Comparison of ENCODE assay signal across 11 mouse cellular contexts in genomic region chr9:63753359-63753758, GRCm38 (mm10). TPM values are rescaled to one million over a fixed set of nuclear protein-coding genes. Genes with fewer than 3 reads are reported as not detected.
DNase-seq lines count a peak whose midpoint lies in the region; ATAC-seq and TF ChIP-seq lines count a peak whose summit lies in the region.
"Had no signal": no experiment of that assay in that cellular context is flagged by ENCODE, and none has a peak within 500 bp of the region (broad histone marks: within the 10 kb centered on the region; RNA-seq: fewer than 3 reads in every experiment).

No protein-coding gene starts in this region.

- H3K9me3 ChIP-seq in forebrain, embryonic 12.5 days = no peaks in the 10 kb centered on the region
- no peaks in the 10 kb centered on the region for H3K9me3 ChIP-seq in forebrain, embryonic 16.5 days (ENCODE audit: control insufficient read depth, low read length)
- H3K9me3 ChIP-seq in hindbrain, embryonic 14.5 days (ENCODE audit: control insufficient read depth, low read length) = no peaks in the 10 kb centered on the region
- H3K9me3 ChIP-seq in hindbrain, postnatal 0 days (ENCODE audit: low read length) = no peaks in the 10 kb centered on the region
- H3K9me3 ChIP-seq in midbrain, embryonic 12.5 days = no peaks in the 10 kb centered on the region
- no peaks in the 10 kb centered on the region for H3K9me3 ChIP-seq in midbrain, postnatal 0 days (ENCODE audit: low read length)
- H3K9me3 ChIP-seq in stomach, embryonic 14.5 days (ENCODE audit: control insufficient read depth, low read depth, low read length) = no peaks in the 10 kb centered on the region

- H3K36me3 ChIP-seq in forebrain, embryonic 12.5 days (replicated peaks) = no peaks in the 10 kb centered on the region
- no peaks in the 10 kb centered on the region for H3K36me3 ChIP-seq in forebrain, embryonic 16.5 days (ENCODE audit: control insufficient read depth, insufficient read depth)
- no peaks in the 10 kb centered on the region for H3K36me3 ChIP-seq in hindbrain, embryonic 14.5 days (replicated peaks; ENCODE audit: control insufficient read depth, insufficient read depth)
- H3K36me3 ChIP-seq in hindbrain, postnatal 0 days (ENCODE audit: insufficient read depth, low read length) = no peaks in the 10 kb centered on the region
- H3K36me3 ChIP-seq in midbrain, embryonic 12.5 days = no peaks in the 10 kb centered on the region
- H3K36me3 ChIP-seq in midbrain, postnatal 0 days (ENCODE audit: insufficient read depth, low read length) = no peaks in the 10 kb centered on the region
- no peaks in the 10 kb centered on the region for H3K36me3 ChIP-seq in stomach, embryonic 14.5 days (ENCODE audit: control insufficient read depth, insufficient read depth, low read length)

- DNase-seq in hindbrain, embryonic 14.5 days (ENCODE audit: low spot score) = no peak
- no peak for DNase-seq in hindbrain, postnatal 0 days (ENCODE audit: low spot score)
- DNase-seq in midbrain, postnatal 0 days (ENCODE audit: low spot score) = no peak
- DNase-seq in thymus, postnatal 25 days = no peak
- DNase-seq: cerebellum, adult 9-10 months; liver; right cerebral cortex, postnatal 4 days had no signal

- peaks cover 84% of the 10 kb centered on the region for H3K4me1 ChIP-seq in forebrain, embryonic 12.5 days
- peaks cover 39% of the 10 kb centered on the region for H3K4me1 ChIP-seq in forebrain, embryonic 16.5 days (replicated peaks; ENCODE audit: control insufficient read depth, insufficient read depth, low read length)
- H3K4me1 ChIP-seq in hindbrain, embryonic 14.5 days (replicated peaks; ENCODE audit: control insufficient read depth, insufficient read depth, low read length) = peaks cover 51% of the 10 kb centered on the region
- H3K4me1 ChIP-seq in hindbrain, postnatal 0 days (ENCODE audit: insufficient read depth, low read length) = peaks cover 24% of the 10 kb centered on the region
- H3K4me1 ChIP-seq in midbrain, embryonic 12.5 days = peaks cover 62% of the 10 kb centered on the region
- peaks cover 7% of the 10 kb centered on the region for H3K4me1 ChIP-seq in midbrain, postnatal 0 days (ENCODE audit: insufficient read depth, low read length)
- H3K4me1 ChIP-seq in stomach, embryonic 14.5 days (ENCODE audit: control insufficient read depth, insufficient read depth, low read length) = peaks cover 69% of the 10 kb centered on the region

- ATAC-seq in forebrain, embryonic 12.5 days (ENCODE audit: low FRiP score) = no peak
- ATAC-seq in forebrain, embryonic 16.5 days = no peak
- ATAC-seq in hindbrain, embryonic 14.5 days (ENCODE audit: low FRiP score) = no peak
- no peak for ATAC-seq in hindbrain, postnatal 0 days
- ATAC-seq in midbrain, embryonic 12.5 days (ENCODE audit: low FRiP score, low read depth) = no peak
- no peak for ATAC-seq in midbrain, postnatal 0 days (ENCODE audit: low FRiP score)
- ATAC-seq in stomach, embryonic 14.5 days (ENCODE audit: insufficient number of reproducible peaks, insufficient read depth, low FRiP score, low read depth) = no peak

- no peak for TF ChIP-seq CTCF in hindbrain, postnatal 0 days (IDR thresholded peaks at IDR 0.05; ENCODE audit: low read depth)
- no peak for TF ChIP-seq CTCF in midbrain, postnatal 0 days (IDR thresholded peaks at IDR 0.05)

- H3K27me3 ChIP-seq in forebrain, embryonic 12.5 days = no peaks in the 10 kb centered on the region
- peaks cover 5% of the 10 kb centered on the region; the same call in 1 of the 2 replicates for H3K27me3 ChIP-seq in forebrain, embryonic 16.5 days (replicated peaks; ENCODE audit: control insufficient read depth, insufficient read depth, low read length)
- H3K27me3 ChIP-seq in hindbrain, embryonic 14.5 days (ENCODE audit: control insufficient read depth, insufficient read depth, low read length) = no peaks in the 10 kb centered on the region; the same call in 1 of the 2 replicates
- no peaks in the 10 kb centered on the region for H3K27me3 ChIP-seq in hindbrain, postnatal 0 days (ENCODE audit: insufficient read depth, low read length)
- H3K27me3 ChIP-seq in midbrain, embryonic 12.5 days = peaks cover 11% of the 10 kb centered on the region
- H3K27me3 ChIP-seq in midbrain, postnatal 0 days (ENCODE audit: insufficient read depth, low read length) = no peaks in the 10 kb centered on the region
- no peaks in the 10 kb centered on the region for H3K27me3 ChIP-seq in stomach, embryonic 14.5 days (ENCODE audit: control insufficient read depth, insufficient read depth, low read length)

- no peak overlapping the region for H3K27ac ChIP-seq in forebrain, embryonic 12.5 days
- no peak overlapping the region for H3K27ac ChIP-seq in forebrain, embryonic 16.5 days (ENCODE audit: low read length)
- no peak overlapping the region for H3K27ac ChIP-seq in hindbrain, embryonic 14.5 days
- H3K27ac ChIP-seq in hindbrain, postnatal 0 days = no peak overlapping the region
- H3K27ac ChIP-seq in midbrain, embryonic 12.5 days (replicated peaks) = no peak overlapping the region
- no peak overlapping the region for H3K27ac ChIP-seq in midbrain, postnatal 0 days (ENCODE audit: low read depth, low read length)
- no peak overlapping the region for H3K27ac ChIP-seq in stomach, embryonic 14.5 days (ENCODE audit: low read length)

- peak overlapping the region; percentile 91; the same call in 1 of the 2 replicates for H3K4me2 ChIP-seq in forebrain, embryonic 12.5 days
- H3K4me2 ChIP-seq in forebrain, embryonic 16.5 days (ENCODE audit: low read length) = no peak overlapping the region
- H3K4me2 ChIP-seq in hindbrain, embryonic 14.5 days (replicated peaks) = peak overlapping the region; percentile 21
- no peak overlapping the region for H3K4me2 ChIP-seq in hindbrain, postnatal 0 days (ENCODE audit: low read depth, low read length)
- peak overlapping the region; percentile 95 for H3K4me2 ChIP-seq in midbrain, embryonic 12.5 days (replicated peaks)
- H3K4me2 ChIP-seq in midbrain, postnatal 0 days (ENCODE audit: low read depth, low read length, poor library complexity, severe bottlenecking) = no peak overlapping the region
- H3K4me2 ChIP-seq in stomach, embryonic 14.5 days (replicated peaks; ENCODE audit: low read depth, low read length) = peak overlapping the region; percentile 89; the same call in 1 of the 2 replicates

- H3K9ac ChIP-seq in forebrain, embryonic 12.5 days = 0 out of 2 replicates have a peak overlapping the region, but pooled peaks have one; percentile 2
- H3K9ac ChIP-seq in forebrain, embryonic 16.5 days (replicated peaks; ENCODE audit: low read depth, low read length) = no peak overlapping the region
- H3K9ac ChIP-seq in hindbrain, embryonic 14.5 days = no peak overlapping the region
- H3K9ac ChIP-seq in hindbrain, postnatal 0 days (replicated peaks; ENCODE audit: low read length) = no peak overlapping the region
- H3K9ac ChIP-seq in midbrain, embryonic 12.5 days (replicated peaks) = no peak overlapping the region
- H3K9ac ChIP-seq in midbrain, postnatal 0 days (replicated peaks; ENCODE audit: low read length, poor library complexity, severe bottlenecking) = no peak overlapping the region
- H3K9ac ChIP-seq in stomach, embryonic 14.5 days (replicated peaks; ENCODE audit: low read depth, low read length) = no peak overlapping the region

- no peak overlapping the region for H3K4me3 ChIP-seq in forebrain, embryonic 12.5 days (replicated peaks)
- no peak overlapping the region for H3K4me3 ChIP-seq in forebrain, embryonic 16.5 days (replicated peaks; ENCODE audit: low read length)
- H3K4me3 ChIP-seq in hindbrain, embryonic 14.5 days (replicated peaks; ENCODE audit: low read length) = no peak overlapping the region
- no peak overlapping the region for H3K4me3 ChIP-seq in hindbrain, postnatal 0 days (ENCODE audit: low read length)
- no peak overlapping the region for H3K4me3 ChIP-seq in midbrain, embryonic 12.5 days
- no peak overlapping the region for H3K4me3 ChIP-seq in midbrain, postnatal 0 days (ENCODE audit: low read depth, low read length)
- no peak overlapping the region for H3K4me3 ChIP-seq in stomach, embryonic 14.5 days (ENCODE audit: low read depth, low read length)

- WGBS in forebrain, embryonic 12.5 days = 81% methylated on average over 8 of the region's 8 CpGs
- WGBS in forebrain, embryonic 16.5 days = 76% methylated on average over 8 of the region's 8 CpGs
- WGBS in hindbrain, embryonic 14.5 days = 77% methylated on average over 8 of the region's 8 CpGs
- 77% methylated on average over 8 of the region's 8 CpGs for WGBS in hindbrain, postnatal 0 days
- 83% methylated on average over 8 of the region's 8 CpGs for WGBS in midbrain, embryonic 12.5 days
- WGBS in midbrain, postnatal 0 days = 82% methylated on average over 8 of the region's 8 CpGs
- WGBS in stomach, embryonic 14.5 days = 72% methylated on average over 8 of the region's 8 CpGs

RNA-seq across cellular contexts. Expression of gene Smad3, which starts 4.4 kb away (rescaled TPM):
- polyA plus RNA-seq in forebrain, embryonic 12.5 days (2016; fragmentation: Nextera tagmentation; extraction: Ambion mirVana) = 23.1 and 23.6 TPM in 2 replicates
- polyA plus RNA-seq in forebrain, embryonic 16.5 days (2015; fragmentation: Nextera tagmentation; extraction: Ambion mirVana) = 7.4 and 7.8 TPM in 2 replicates
- 7.3 and 9.0 TPM in 2 replicates for polyA plus RNA-seq in hindbrain, embryonic 14.5 days (2014; fragmentation: Nextera tagmentation; extraction: Ambion mirVana)
- total RNA-seq in hindbrain, postnatal 0 days (2014; rRNA removed) = 26.5 and 34.0 TPM in 2 replicates
- 7.2 and 7.5 TPM in 2 replicates for polyA plus RNA-seq in hindbrain, postnatal 0 days (2015; fragmentation: Nextera tagmentation; extraction: Ambion mirVana)
- 28.4 and 31.2 TPM in 2 replicates for polyA plus RNA-seq in midbrain, embryonic 12.5 days (2016; fragmentation: Nextera tagmentation; extraction: Ambion mirVana)
- 13.2 and 20.6 TPM in 2 replicates for total RNA-seq in midbrain, postnatal 0 days (2014; rRNA removed)
- polyA plus RNA-seq in midbrain, postnatal 0 days (2015; fragmentation: Nextera tagmentation; extraction: Ambion mirVana) = 4.0 TPM in 2 replicates
- 16.5 and 17.3 TPM in 2 replicates for polyA plus RNA-seq in stomach, embryonic 14.5 days (2014; fragmentation: Nextera tagmentation; extraction: Ambion mirVana)

Comparison
In these comparisons a context has a peak if more than half of its experiments do, and no peak if none do; other contexts are left out.
1. H3K4me2 ChIP-seq: peak in forebrain, embryonic 12.5 days (single experiment), hindbrain, embryonic 14.5 days (single experiment), midbrain, embryonic 12.5 days (single experiment) and stomach, embryonic 14.5 days (single experiment); none in forebrain, embryonic 16.5 days (single experiment), hindbrain, postnatal 0 days (single experiment) and midbrain, postnatal 0 days (single experiment).